Mouse (Mus musculus) erythroblast, embryonic 14.5 days (primary cell): Measurements from ENCODE around the gene Zfp385b.

Experiments used
- GATA1 ChIP-seq: IDR thresholded peaks from 2 replicates; pipeline ENCODE4 v1.6.1; 2012; ENCODE audit warnings: low read length, inconsistent platforms, mixed read lengths
- TAL1 ChIP-seq: IDR thresholded peaks from 3 replicates; pipeline ENCODE4 v1.6.1; 2012; ENCODE audit warnings: low read length, inconsistent platforms, mixed read lengths

DNA sequence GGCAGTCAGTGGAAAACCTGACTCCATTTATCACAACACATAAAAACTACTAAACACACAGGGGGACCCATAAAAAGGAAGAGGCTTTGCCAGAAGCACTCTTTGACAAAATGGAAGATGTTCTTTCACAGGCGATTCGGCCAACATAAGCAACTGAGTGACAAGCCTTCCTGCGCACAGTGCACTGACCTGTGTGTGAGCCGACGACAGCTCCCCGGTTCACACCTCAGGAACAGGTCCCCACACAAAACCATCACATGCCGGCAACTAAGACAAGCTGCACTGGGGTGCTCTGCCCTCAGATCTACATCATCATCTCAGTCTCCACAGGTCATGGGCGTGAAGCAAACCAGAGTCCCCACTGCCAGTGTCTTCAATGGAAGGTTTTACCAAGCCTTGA lies 375.2 kb downstream of the Zfp385b start:
- TF ChIP-seq TAL1 (no peak), GATA1 (no peak)
